Mouse (Mus musculus) limb, embryonic 11.5 days (tissue): ENCODE data around the gene Gm26920. TPM values are rescaled to one million over a fixed set of nuclear protein-coding genes. Genes with fewer than 3 reads are reported as not detected.

ENCODE experiments used
- ATAC-seq: fragments of 200-750 bp; cut with Nextera tagmentation; 2 replicates; pipeline ENCODE4 v1.8.0; 2017; ENCODE audit warnings: low read depth; ENCODE audit not compliant: insufficient number of reproducible peaks, low FRiP score, low TSS enrichment
- DNase-seq: peaks from one replicate; pipeline ENCODE4 v3.0.0-alpha.2; 2015; ENCODE audit warnings: low spot score
- H3K27ac ChIP-seq: fragments of 300-500 bp; sonication (generic); replicated peaks from 2 replicates; pipeline ENCODE4 v1.5.1; 2014; ENCODE audit warnings: low read depth, mild to moderate bottlenecking, low read length
- H3K27me3 ChIP-seq: fragments of 300-500 bp; sonication (generic); 2 replicates; pipeline ENCODE4 v1.6.1; 2014; ENCODE audit warnings: mild to moderate bottlenecking, low read length, mixed read lengths; ENCODE audit not compliant: control insufficient read depth, insufficient read depth
- H3K36me3 ChIP-seq: fragments of 300-500 bp; sonication (generic); 2 replicates; pipeline ENCODE4 v1.6.1; 2014; ENCODE audit warnings: mild to moderate bottlenecking, low read length, moderate library complexity, mixed read lengths; ENCODE audit not compliant: control insufficient read depth, insufficient read depth
- H3K4me1 ChIP-seq: fragments of 300-500 bp; sonication (generic); 2 replicates; pipeline ENCODE4 v1.6.1; 2014; ENCODE audit warnings: low read length, mixed read lengths; ENCODE audit not compliant: control insufficient read depth, insufficient read depth
- H3K4me2 ChIP-seq: fragments of 300-500 bp; sonication (generic); 2 replicates; pipeline ENCODE4 v1.6.1; 2014; ENCODE audit warnings: low read depth, mild to moderate bottlenecking, moderate library complexity; ENCODE audit not compliant: severe bottlenecking
- H3K4me3 ChIP-seq: fragments of 300-500 bp; sonication (generic); 2 replicates; pipeline ENCODE4 v1.5.1; 2014; ENCODE audit warnings: low read depth, low read length
- H3K9ac ChIP-seq: fragments of 300-500 bp; sonication (generic); 2 replicates; pipeline ENCODE4 v1.6.1; 2014; ENCODE audit warnings: mild to moderate bottlenecking, low read length
- H3K9me3 ChIP-seq: fragments of 300-500 bp; sonication (generic); 2 replicates; pipeline ENCODE4 v1.6.1; 2016; ENCODE audit warnings: low read length; ENCODE audit not compliant: control insufficient read depth
- WGBS: fragments of 180-500 bp; shearing (Covaris S2); extraction: QIAGEN DNeasy Blood & Tissue Kit; methylation state at CpG from one replicate; pipeline ENCODE4 v1.1.7; 2014; 5-methylcytosine and 5-hydroxymethylcytosine counted together
- polyA plus RNA-seq: library from polyadenylated mRNA; unstranded; fragments of >200 nt; fragmentation: Nextera tagmentation; extraction: Ambion mirVana; gene quantifications from 2 replicates; pipeline ENCODE4 v1.2.1, GENCODE M21; 2014

Gm26920 gene
- polyA plus RNA-seq, 1 experiment from 2014 or later: 3.2 TPM

GRCm38 (mm10) chr7:30034331-30034730, 55.9 kb downstream of the Gm26920 start:
- ATAC-seq: no peak
- H3K4me2 ChIP-seq: no peak overlapping the region
- H3K4me1 ChIP-seq: no peaks in the 10 kb centered on the region
- WGBS: 93% methylated on average over 12 of the region's 12 CpGs
- H3K9ac ChIP-seq: no peak overlapping the region
- H3K4me3 ChIP-seq: no peak overlapping the region
- no peak overlapping the region for H3K27ac ChIP-seq
- no peak for DNase-seq
- H3K27me3 ChIP-seq: no peaks in the 10 kb centered on the region
- no peaks in the 10 kb centered on the region for H3K9me3 ChIP-seq
- H3K36me3 ChIP-seq: no peaks in the 10 kb centered on the region; the same call in 1 of the 2 replicates

DNA sequence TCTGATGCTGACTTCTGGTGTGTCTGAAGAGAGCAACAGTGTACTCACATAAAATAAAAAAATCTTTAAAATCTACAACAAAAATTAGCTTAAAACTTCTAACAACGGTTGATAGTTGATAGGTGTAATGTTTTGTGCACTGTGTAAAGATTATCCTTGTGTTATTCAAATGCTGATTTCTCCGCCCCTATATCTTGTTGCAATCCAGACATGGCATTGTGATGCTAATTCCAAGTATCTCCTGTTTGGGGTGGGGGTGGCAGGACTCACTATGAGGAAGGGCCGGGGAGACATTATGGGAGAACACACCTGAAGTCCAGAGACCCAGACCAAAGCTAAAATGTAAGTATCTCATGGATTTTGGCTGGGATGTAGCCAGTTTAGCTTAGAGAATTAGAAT, 58.8 kb downstream of the Gm26920 start:
- 89% methylated on average over 3 of the region's 3 CpGs for WGBS
- Histone ChIP-seq H3K9me3 (no peaks in the 10 kb centered on the region), H3K4me2 (no peak overlapping the region)

GRCm38 (mm10) chr7:30030677-30031076, 59.5 kb downstream of the Gm26920 start:
- H3K4me3 ChIP-seq: no peak overlapping the region
- H3K27ac ChIP-seq: no peak overlapping the region
- 33% methylated on average over 6 of the region's 6 CpGs for WGBS
- H3K36me3 ChIP-seq: peaks cover 6% of the 10 kb centered on the region; the same call in 1 of the 2 replicates
- H3K9me3 ChIP-seq: no peaks in the 10 kb centered on the region
- DNase-seq: no peak
- no peaks in the 10 kb centered on the region for H3K27me3 ChIP-seq
- no peak overlapping the region for H3K9ac ChIP-seq
- ATAC-seq: no peak
- H3K4me1 ChIP-seq: no peaks in the 10 kb centered on the region
- H3K4me2 ChIP-seq: no peak overlapping the region

More for the DNA sequence above, 58.8 kb downstream of the Gm26920 start:
- no peaks in the 10 kb centered on the region for H3K4me1 ChIP-seq
- peaks cover 4% of the 10 kb centered on the region; the same call in 1 of the 2 replicates for H3K36me3 ChIP-seq
- no peak for DNase-seq
- H3K4me3 ChIP-seq: no peak overlapping the region
- H3K27me3 ChIP-seq: no peaks in the 10 kb centered on the region
- ATAC-seq: no peak
- H3K9ac ChIP-seq: no peak overlapping the region
- H3K27ac ChIP-seq: no peak overlapping the region

GRCm38 (mm10) chr7:30028572-30028971, 61.6 kb downstream of the Gm26920 start:
- no peak overlapping the region for H3K9ac ChIP-seq
- H3K27me3 ChIP-seq: no peaks in the 10 kb centered on the region
- H3K36me3 ChIP-seq: peaks cover 21% of the 10 kb centered on the region
- no peaks in the 10 kb centered on the region for H3K9me3 ChIP-seq
- DNase-seq: no peak
- no peak overlapping the region for H3K27ac ChIP-seq
- no peak overlapping the region for H3K4me2 ChIP-seq
- no peak for ATAC-seq
- no peaks in the 10 kb centered on the region for H3K4me1 ChIP-seq
- no peak overlapping the region for H3K4me3 ChIP-seq
- whole genome bisulfite sequencing: 89% methylated on average over 3 of the region's 3 CpGs

- Histone ChIP-seq H3K27ac (0 out of 2 replicates have a peak overlapping the region, but pooled peaks have one; percentile 39), H3K9me3 (no peaks in the 10 kb centered on the region), H3K4me1 (no peaks in the 10 kb centered on the region), H3K36me3 (peaks cover 30% of the 10 kb centered on the region), H3K4me3 (no peak overlapping the region), H3K27me3 (no peaks in the 10 kb centered on the region), H3K4me2 (no peak overlapping the region), H3K9ac (no peak overlapping the region)
- WGBS: 39% methylated on average over 4 of the region's 4 CpGs
- DNase-seq: no peak
- no peak for ATAC-seq
Observed at GRCm38 (mm10) chr7:30027331-30027730, 62.9 kb downstream of the Gm26920 start.

DNA sequence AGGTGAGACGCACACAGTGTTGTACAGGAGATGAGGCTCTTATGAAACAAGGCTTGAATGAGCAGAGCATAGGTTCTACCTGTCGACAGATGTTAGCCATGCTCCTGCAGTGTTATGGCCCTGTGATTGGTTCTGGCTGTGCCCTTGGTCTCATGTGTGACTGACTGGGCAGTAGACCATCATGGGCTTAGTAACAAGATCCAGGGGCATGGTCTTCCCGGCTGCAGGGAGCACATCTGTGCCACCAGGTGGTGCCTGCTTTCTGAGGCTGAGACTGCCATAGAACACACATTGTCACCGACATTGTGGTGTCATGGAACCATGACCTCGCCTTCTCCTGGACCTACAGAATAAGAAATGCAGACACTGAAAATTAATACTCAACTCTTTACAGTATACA, 64.9 kb downstream of the Gm26920 start:
- ATAC-seq (no peak), DNase-seq (no peak)
- Histone ChIP-seq H3K4me3 (no peak overlapping the region), H3K9ac (no peak overlapping the region), H3K4me1 (no peaks in the 10 kb centered on the region), H3K27me3 (no peaks in the 10 kb centered on the region), H3K4me2 (no peak overlapping the region), H3K9me3 (no peaks in the 10 kb centered on the region), H3K36me3 (peaks cover 33% of the 10 kb centered on the region), H3K27ac (no peak overlapping the region)
- 82% methylated on average over 5 of the region's 5 CpGs for WGBS

DNA sequence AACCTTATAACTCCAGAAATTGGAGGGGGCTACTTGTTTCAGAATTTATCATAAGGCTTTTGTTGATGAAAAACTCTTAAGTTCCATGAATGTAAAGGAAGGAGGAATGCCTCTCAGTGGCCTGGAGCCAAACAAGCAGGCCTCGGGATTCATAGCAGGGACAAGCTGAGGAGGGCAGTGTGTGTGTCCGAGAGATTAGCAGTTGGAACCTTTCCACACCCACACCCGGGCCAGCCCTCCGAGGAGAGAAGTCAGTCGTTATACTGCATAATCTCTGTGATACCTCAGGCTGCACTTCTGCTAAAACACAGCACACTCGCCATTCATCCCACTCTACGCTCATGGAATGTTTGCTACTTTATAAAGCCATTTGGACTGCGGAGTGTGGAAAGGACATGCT, 66.4 kb downstream of the Gm26920 start:
- Histone ChIP-seq H3K27me3 (no peaks in the 10 kb centered on the region), H3K9ac (no peak overlapping the region), H3K36me3 (peaks cover 33% of the 10 kb centered on the region), H3K27ac (no peak overlapping the region), H3K9me3 (no peaks in the 10 kb centered on the region), H3K4me3 (no peak overlapping the region), H3K4me1 (no peaks in the 10 kb centered on the region), H3K4me2 (no peak overlapping the region)
- ATAC-seq (no peak), DNase-seq (no peak)
- WGBS: 90% methylated on average over 8 of the region's 8 CpGs

- WGBS: 93% methylated on average over 9 of the region's 9 CpGs
- Histone ChIP-seq H3K4me1 (no peaks in the 10 kb centered on the region), H3K9me3 (no peaks in the 10 kb centered on the region), H3K27me3 (no peaks in the 10 kb centered on the region), H3K9ac (no peak overlapping the region), H3K4me2 (no peak overlapping the region), H3K4me3 (no peak overlapping the region), H3K27ac (no peak overlapping the region), H3K36me3 (peaks cover 33% of the 10 kb centered on the region)
- DNase-seq (no peak), ATAC-seq (no peak)
Observed at GRCm38 (mm10) chr7:30023324-30023723, 66.9 kb downstream of the Gm26920 start.

GRCm38 (mm10) chr7:30019543-30019942, 70.7 kb downstream of the Gm26920 start:
- Histone ChIP-seq H3K27me3 (no peaks in the 10 kb centered on the region), H3K4me3 (no peak overlapping the region), H3K27ac (no peak overlapping the region), H3K4me1 (no peaks in the 10 kb centered on the region), H3K36me3 (peaks cover 42% of the 10 kb centered on the region), H3K4me2 (no peak overlapping the region), H3K9ac (no peak overlapping the region), H3K9me3 (no peaks in the 10 kb centered on the region)
- WGBS: 77% methylated on average over 2 of the region's 2 CpGs
- ATAC-seq (no peak), DNase-seq (no peak)
